Mouse (Mus musculus) CH12.LX (cell line): Measurements from ENCODE around the gene Pdcd7. TPM values are rescaled to one million over a fixed set of nuclear protein-coding genes. Genes with fewer than 3 reads are reported as not detected.

ENCODE experiments used
- DNase-seq: peaks from one replicate; pipeline ENCODE4 v3.0.0-alpha.2; 2013; ENCODE audit errors: extremely low read depth
- H3K27ac ChIP-seq: 2 replicates; pipeline ENCODE4 v1.5.1; 2012; ENCODE audit warnings: low read depth, mild to moderate bottlenecking, control low read depth, moderate library complexity; ENCODE audit not compliant: insufficient read depth
- H3K27me3 ChIP-seq: replicated peaks from 2 replicates; pipeline ENCODE3; 2012; ENCODE audit warnings: inconsistent platforms
- H3K36me3 ChIP-seq, 2 experiments: replicated peaks in 1 of 2; 2 replicates each; pipeline versions ENCODE3 to v1.6.1; 2012; ENCODE audit warnings: inconsistent platforms in 1 of 2, low read length in 1 of 2, mild to moderate bottlenecking in 1 of 2, mixed read lengths in 1 of 2, moderate library complexity in 1 of 2; ENCODE audit not compliant: control insufficient read depth in 1 of 2, insufficient read depth in 1 of 2
- H3K4me1 ChIP-seq, 2 experiments: 2 replicates each; pipeline ENCODE4 v1.6.1; 2012; ENCODE audit warnings: inconsistent platforms in 1 of 2, moderate library complexity in 1 of 2; ENCODE audit not compliant: insufficient read depth in 2 of 2, control insufficient read depth in 1 of 2
- H3K4me2 ChIP-seq: 2 replicates; pipeline ENCODE4 v1.6.1; 2012; ENCODE audit warnings: low read depth, mild to moderate bottlenecking, control low read depth; ENCODE audit not compliant: poor library complexity, insufficient read depth, severe bottlenecking
- H3K4me3 ChIP-seq, 3 experiments: fragments of 150-350 bp in 1 of 3; sonication (generic) in 1 of 3; replicated peaks in 1 of 3; 2 replicates each; pipeline versions ENCODE3 to v1.5.1; 2011 to 2012; ENCODE audit warnings: low read depth in 2 of 3, low read length in 2 of 3, mild to moderate bottlenecking in 2 of 3, moderate library complexity in 2 of 3, control low read depth in 1 of 3, improper control_type of control experiment in 1 of 3, inconsistent platforms in 1 of 3, mixed read lengths in 1 of 3; ENCODE audit not compliant: poor library complexity in 1 of 3
- H3K79me2 ChIP-seq: replicated peaks from 2 replicates; pipeline ENCODE4 v1.6.1; 2012; ENCODE audit warnings: mild to moderate bottlenecking, moderate library complexity; ENCODE audit not compliant: control insufficient read depth, poor library complexity, insufficient read depth, severe bottlenecking; ENCODE audit errors: extremely low read depth
- H3K9ac ChIP-seq: 2 replicates; pipeline ENCODE4 v1.6.1; 2012; ENCODE audit warnings: low read depth, mild to moderate bottlenecking, control low read depth, moderate library complexity; ENCODE audit not compliant: insufficient read depth
- H3K9me3 ChIP-seq: replicated peaks from 2 replicates; pipeline ENCODE3; 2012; ENCODE audit warnings: low read length, inconsistent platforms, mixed read lengths
- BHLHE40 ChIP-seq: IDR thresholded peaks from 2 replicates; pipeline ENCODE4 v1.6.1; 2011; ENCODE audit warnings: mild to moderate bottlenecking, low read depth, low read length, improper control_type of control experiment
- CHD1 ChIP-seq: IDR thresholded peaks from 2 replicates; pipeline ENCODE4 v1.6.1; 2012; ENCODE audit warnings: low read depth, low read length, improper control_type of control experiment, inconsistent platforms
- CHD2 ChIP-seq: IDR thresholded peaks from 2 replicates; pipeline ENCODE4 v1.6.1; 2011; ENCODE audit warnings: low read length, improper control_type of control experiment
- CTCF ChIP-seq, 2 experiments: IDR thresholded peaks in 1 of 2; conservative IDR thresholded peaks in 1 of 2; 2 replicates each; pipeline ENCODE4 v1.5.1; 2011 to 2012; ENCODE audit warnings: low read depth in 2 of 2, low read length in 2 of 2, improper control_type of control experiment in 1 of 2, inconsistent platforms in 1 of 2, mild to moderate bottlenecking in 1 of 2, moderate library complexity in 1 of 2
- E2F4 ChIP-seq: IDR thresholded peaks from 2 replicates; pipeline ENCODE4 v1.6.1; 2011; ENCODE audit warnings: low read depth, low read length, improper control_type of control experiment; ENCODE audit not compliant: insufficient replicate concordance
- ELF1 ChIP-seq: IDR thresholded peaks from 2 replicates; pipeline ENCODE4 v1.6.1; 2014; ENCODE audit warnings: low read depth, mild to moderate bottlenecking, inconsistent platforms, low read length, improper control_type of control experiment
- ETS1 ChIP-seq: conservative IDR thresholded peaks from 2 replicates; pipeline ENCODE4 v1.6.1; 2012; ENCODE audit warnings: low read depth, mild to moderate bottlenecking, inconsistent platforms, low read length, improper control_type of control experiment, moderate library complexity
- GABPA ChIP-seq: IDR thresholded peaks from 2 replicates; pipeline ENCODE4 v1.6.1; 2012; ENCODE audit warnings: low read depth, low read length, improper control_type of control experiment, inconsistent platforms; ENCODE audit not compliant: insufficient replicate concordance
- HCFC1 ChIP-seq: IDR thresholded peaks from 2 replicates; pipeline ENCODE4 v1.6.1; 2012; ENCODE audit warnings: low read depth, mild to moderate bottlenecking, inconsistent platforms, low read length, improper control_type of control experiment
- IRF4 ChIP-seq: IDR thresholded peaks from 2 replicates; pipeline ENCODE4 v1.6.1; 2014; ENCODE audit warnings: low read depth, mild to moderate bottlenecking, inconsistent platforms, low read length, improper control_type of control experiment
- JUND ChIP-seq: conservative IDR thresholded peaks from 2 replicates; pipeline ENCODE4 v1.6.1; 2011; ENCODE audit warnings: low read depth, low read length, improper control_type of control experiment
- KAT2A ChIP-seq: IDR thresholded peaks from 2 replicates; pipeline ENCODE4 v1.6.1; 2012; ENCODE audit warnings: low read length, improper control_type of control experiment, inconsistent platforms; ENCODE audit not compliant: insufficient replicate concordance
- MAX ChIP-seq: IDR thresholded peaks from 2 replicates; pipeline ENCODE4 v1.6.1; 2011; ENCODE audit warnings: low read length, improper control_type of control experiment
- MAZ ChIP-seq: IDR thresholded peaks from 2 replicates; pipeline ENCODE4 v1.6.1; 2012; ENCODE audit warnings: low read depth, mild to moderate bottlenecking, inconsistent platforms, low read length, improper control_type of control experiment, moderate library complexity
- MXI1 ChIP-seq: IDR thresholded peaks from 2 replicates; pipeline ENCODE4 v1.6.1; 2011; ENCODE audit warnings: mild to moderate bottlenecking, low read depth, low read length, improper control_type of control experiment
- MYC ChIP-seq: IDR thresholded peaks from 2 replicates; pipeline ENCODE4 v1.6.1; 2011; ENCODE audit warnings: low read depth, mild to moderate bottlenecking, improper control_type of control experiment, low read length
- PAX5 ChIP-seq: IDR thresholded peaks from 2 replicates; pipeline ENCODE4 v1.6.1; 2012; ENCODE audit warnings: low read length, inconsistent platforms, mixed read lengths
- POLR2AphosphoS2 ChIP-seq: IDR thresholded peaks from 2 replicates; pipeline ENCODE4 v1.6.1; 2011; ENCODE audit warnings: low read depth, low read length, improper control_type of control experiment
- RAD21 ChIP-seq: IDR thresholded peaks from 2 replicates; pipeline ENCODE4 v1.6.1; 2011; ENCODE audit warnings: low read depth, mild to moderate bottlenecking, low read length, improper control_type of control experiment, moderate library complexity
- RCOR1 ChIP-seq: conservative IDR thresholded peaks from 2 replicates; pipeline ENCODE4 v1.6.1; 2012; ENCODE audit warnings: low read depth, mild to moderate bottlenecking, inconsistent platforms, low read length, improper control_type of control experiment
- SMC3 ChIP-seq: IDR thresholded peaks from 2 replicates; pipeline ENCODE4 v1.6.1; 2011; ENCODE audit warnings: low read depth, low read length, improper control_type of control experiment
- TBP ChIP-seq: conservative IDR thresholded peaks from 2 replicates; pipeline ENCODE4 v1.6.1; 2011; ENCODE audit warnings: low read depth, low read length, improper control_type of control experiment
- USF1 ChIP-seq: IDR thresholded peaks from 2 replicates; pipeline ENCODE4 v1.6.1; 2014; ENCODE audit warnings: low read depth, mild to moderate bottlenecking, inconsistent platforms, low read length, improper control_type of control experiment
- ZMIZ1 ChIP-seq: IDR thresholded peaks from 2 replicates; pipeline ENCODE4 v1.6.1; 2012; ENCODE audit warnings: low read depth, mild to moderate bottlenecking, inconsistent platforms, low read length, improper control_type of control experiment
- ZNF384 ChIP-seq: IDR thresholded peaks from 2 replicates; pipeline ENCODE4 v1.6.1; 2012; ENCODE audit warnings: low read depth, low read length, improper control_type of control experiment, inconsistent platforms
- dilution Hi-C: fragments of 300-500 bp; cut with MboI; formaldehyde crosslinking; loops from 2 replicates; pipeline ENCODE4 v1.14.3; 2020; ENCODE audit warnings: low sequenced_read_pairs; ENCODE audit not compliant: extremely low pct_unique_long_range_greater_than_20kb, extremely low pct_ligation_motif_present
- in situ Hi-C: fragments of 300-500 bp; cut with MboI; formaldehyde crosslinking; loops from 3 replicates; pipeline ENCODE4 v1.14.3; 2019; ENCODE audit warnings: low sequenced_read_pairs, low pct_ligation_motif_present, low pct_unique_long_range_greater_than_20kb, mixed read lengths
- polyA plus RNA-seq: library from polyadenylated mRNA; unstranded; fragments of >175 nt; gene quantifications from 2 replicates; pipeline ENCODE4 v1.2.1, GENCODE M21; 2012; ENCODE audit warnings: low read depth; ENCODE audit not compliant: insufficient read length
- total RNA-seq, 2 experiments: library from RNA; depleted of rRNA; stranded (reverse); fragments of 300-350 nt in 1 of 2; fragments of >200 nt in 1 of 2; gene quantifications; 2 replicates each; pipeline ENCODE4 v1.2.3; 2012 to 2014

The Pdcd7 gene
- total and polyA plus RNA-seq, 3 experiments, result 13.1 to 20.6 (median 14.5) TPM

DNA sequence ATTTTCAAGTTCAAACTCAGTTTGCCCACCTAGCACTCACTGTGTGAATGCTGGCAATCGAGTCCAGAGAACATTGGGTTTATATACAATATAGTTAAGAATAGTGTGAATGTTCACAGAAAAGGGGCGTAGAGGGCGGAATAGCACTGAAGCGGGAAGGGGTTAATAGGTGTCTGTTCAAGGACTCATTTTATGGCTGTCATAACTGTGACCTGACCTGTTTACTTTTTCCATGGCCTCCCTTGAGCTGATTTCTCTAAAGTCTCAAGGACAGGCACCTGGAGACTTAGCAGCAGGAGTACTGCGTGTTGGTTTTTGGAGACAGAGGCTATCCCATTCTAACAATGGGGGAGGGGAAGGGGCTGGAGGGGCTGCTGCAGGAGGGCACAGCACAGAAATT is 11.9 kb upstream of the Pdcd7 start:
- Histone ChIP-seq H3K27me3 (no peaks in the 10 kb centered on the region), H3K36me3 (peaks cover 2 to 33% of the 10 kb centered on the region in 2 experiments), H3K4me3 (no peak overlapping the region), H3K9me3 (no peaks in the 10 kb centered on the region), H3K79me2 (no peaks in the 10 kb centered on the region), H3K4me2 (no peak overlapping the region), H3K4me1 (no peaks in the 10 kb centered on the region), H3K9ac (no peak overlapping the region), H3K27ac (no peak overlapping the region)
- in situ Hi-C loops (no loop called here), dilution Hi-C loops (no loop called here)
- DNase-seq, result no peak
- TF ChIP-seq MXI1, result no peak
- no peak for TF ChIP-seq GABPA
- TF ChIP-seq RCOR1, result no peak
- no peak for TF ChIP-seq ETS1
- no peak for TF ChIP-seq SMC3
- TF ChIP-seq HCFC1, result no peak
- TF ChIP-seq RAD21, result no peak
- TF ChIP-seq KAT2A, result no peak
- TF ChIP-seq PAX5, result no peak
- TF ChIP-seq USF1, result no peak
- no peak for TF ChIP-seq TBP
- no peak for TF ChIP-seq JUND
- TF ChIP-seq MAX, result no peak
- TF ChIP-seq CHD2, result no peak
- TF ChIP-seq ELF1, result no peak
- no peak for TF ChIP-seq BHLHE40
- TF ChIP-seq CHD1, result no peak
- TF ChIP-seq POLR2AphosphoS2, result no peak

DNA sequence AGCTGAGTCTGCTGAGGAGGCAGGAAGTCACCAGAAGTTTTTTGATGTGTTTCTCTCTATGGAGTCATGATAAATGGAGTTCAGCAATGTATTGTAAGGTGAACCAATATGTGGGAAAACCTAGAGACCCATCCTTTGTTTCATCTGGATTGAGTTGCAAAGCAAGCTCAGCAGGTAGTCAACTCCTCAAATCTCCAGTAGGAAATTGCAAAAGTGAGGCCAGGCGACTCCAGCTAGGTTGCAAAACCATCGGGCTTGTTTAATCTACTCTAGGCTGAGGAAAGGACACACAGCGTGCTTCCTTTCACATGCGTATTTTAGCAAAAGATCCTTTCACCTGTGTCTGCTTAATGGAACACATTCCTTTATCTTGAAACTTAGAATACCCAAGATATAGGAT is 6.8 kb upstream of the Pdcd7 start:
- Histone ChIP-seq H3K9me3 (peaks cover 7% of the 10 kb centered on the region), H3K27me3 (no peaks in the 10 kb centered on the region), H3K9ac (no peak overlapping the region), H3K4me3 (no peak overlapping the region), H3K27ac (no peak overlapping the region), H3K4me1 (no peaks in the 10 kb centered on the region)
- DNase-seq, result no peak
- TF ChIP-seq HCFC1, result no peak
- TF ChIP-seq RCOR1, result no peak
- TF ChIP-seq MYC, result no peak
- no peak for TF ChIP-seq PAX5
- no peak for TF ChIP-seq JUND
- no peak for TF ChIP-seq ZMIZ1
- no peak for TF ChIP-seq MAX
- no peak for TF ChIP-seq CTCF (conservative IDR thresholded peaks at IDR 0.05 in 1 of 2, IDR thresholded peaks at IDR 0.05 in 1 of 2; ENCODE audit: low read depth in 2 of 2, low read length in 2 of 2)
- no peak for TF ChIP-seq GABPA
- no peak for TF ChIP-seq ZNF384
- TF ChIP-seq E2F4, result no peak
- TF ChIP-seq MXI1, result no peak
- TF ChIP-seq TBP, result no peak
- TF ChIP-seq MAZ, result no peak
- no peak for TF ChIP-seq BHLHE40
- TF ChIP-seq KAT2A, result no peak
- no peak for TF ChIP-seq IRF4
- TF ChIP-seq, all 38 proteins: peak for 0
- in situ Hi-C loops, result no loop called here
- H3K79me2 ChIP-seq, result no peaks in the 10 kb centered on the region
- dilution Hi-C loops, result no loop called here
- H3K36me3 ChIP-seq, result peaks cover 0 to 18% of the 10 kb centered on the region in 2 experiments
- H3K4me2 ChIP-seq, result no peak overlapping the region
